Mouse (Mus musculus) spleen, postnatal 14 days (tissue): ENCODE measurements around the gene Rabl3.

ENCODE experiments used
- DNase-seq, 2 experiments: peaks; one replicate each; pipeline ENCODE4 v3.0.0; 2021 to 2022; ENCODE audit warnings: low spot score in 2 of 2

Gene Rabl3

DNA sequence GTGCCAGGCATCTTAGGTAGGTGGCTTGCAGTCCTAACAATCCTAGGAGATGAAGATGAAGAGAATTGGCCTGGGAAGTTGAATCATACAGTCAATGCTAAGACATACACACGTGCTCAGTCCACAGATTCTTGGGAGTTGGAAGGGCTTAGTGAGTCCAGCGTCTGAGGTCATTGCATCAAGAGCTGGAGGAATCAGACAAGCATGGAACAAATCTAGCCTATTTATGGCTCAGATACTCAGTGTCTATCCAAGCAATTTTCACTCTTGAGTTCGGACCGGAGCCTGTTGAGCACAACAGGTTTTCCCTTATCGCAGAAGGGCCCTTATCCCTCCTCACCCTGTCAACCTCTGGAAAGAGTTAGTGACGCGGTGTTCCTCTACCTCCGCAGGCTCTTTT is 51.9 kb downstream of the Rabl3 start:
- no peak for DNase-seq

DNA sequence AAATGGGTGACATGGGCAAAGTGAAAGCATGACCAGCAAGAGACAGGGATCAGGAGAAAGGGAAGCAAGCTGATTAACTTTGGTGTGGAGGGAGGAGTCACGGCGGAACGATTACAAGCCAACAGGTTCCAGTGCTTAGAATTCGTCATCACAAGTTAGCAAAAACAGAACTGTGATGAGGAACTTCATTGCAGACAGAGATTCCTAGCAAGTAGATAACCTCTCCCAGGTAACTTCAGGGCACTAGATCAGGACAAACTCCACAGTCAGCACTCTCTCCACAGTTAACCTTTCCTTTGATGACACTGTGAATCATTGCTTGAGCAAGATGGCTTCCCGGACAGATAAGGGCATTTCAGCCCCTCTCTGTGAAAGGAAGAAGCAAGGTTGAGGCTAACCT is 57.7 kb downstream of the Rabl3 start:
- DNase-seq = no peak

DNA sequence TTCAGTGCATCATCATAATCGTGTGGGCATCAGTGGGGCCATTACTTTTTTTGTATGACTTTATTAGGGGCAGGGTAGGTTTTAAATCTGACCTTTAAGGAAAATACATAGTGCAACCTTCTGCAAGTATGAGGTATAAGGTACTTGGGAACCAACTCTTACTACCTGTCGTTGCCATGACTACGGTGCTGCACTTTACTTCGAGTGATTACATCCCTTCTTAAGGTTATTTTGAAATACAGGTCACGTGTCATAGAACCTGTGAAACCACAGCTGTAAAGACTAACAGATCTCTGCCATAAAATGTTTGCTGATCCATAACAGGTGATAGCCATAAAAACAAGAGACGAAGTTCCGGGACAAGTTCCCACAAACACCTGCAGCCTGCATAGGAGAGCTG is 58.8 kb downstream of the Rabl3 start:
- DNase-seq = no peak

DNA sequence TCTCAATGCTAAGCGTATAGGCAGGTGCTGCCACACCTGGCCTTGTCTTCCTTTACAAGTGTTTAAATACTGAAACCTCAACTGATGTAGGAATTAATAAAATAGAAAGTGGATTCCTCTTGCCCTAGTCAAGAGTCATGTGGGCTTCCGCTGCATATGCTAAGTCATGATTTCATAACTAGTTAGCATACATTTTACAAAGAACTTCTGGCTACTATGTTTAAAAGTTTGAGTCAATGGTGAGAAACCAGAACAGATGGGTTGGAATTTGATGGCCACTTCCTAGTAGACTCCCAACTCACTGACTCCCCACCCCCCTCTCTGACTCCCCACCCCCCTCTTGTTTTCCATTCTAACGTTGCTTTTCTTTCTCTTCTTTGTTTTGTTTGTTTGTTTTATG is 59.6 kb downstream of the Rabl3 start:
- no peak for DNase-seq

DNA sequence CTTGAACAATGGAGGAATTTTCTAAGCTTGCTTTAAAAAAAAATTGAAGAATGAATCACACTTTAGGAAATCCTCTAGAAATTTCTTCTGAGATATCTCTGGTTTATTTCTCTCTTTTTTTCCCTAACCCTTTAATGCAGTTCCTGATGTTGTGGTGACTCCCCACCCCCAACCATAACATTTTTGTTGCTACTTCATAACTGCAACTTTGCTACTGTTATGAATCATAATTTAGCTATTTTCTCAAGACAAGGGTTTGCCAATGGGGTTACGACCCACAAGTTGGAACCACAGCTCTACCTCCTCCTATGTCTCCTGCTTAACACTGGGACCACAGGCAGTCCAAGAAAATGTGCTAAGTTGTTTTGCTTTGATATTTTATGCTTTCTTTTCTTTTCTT is 63.7 kb downstream of the Rabl3 start:
- DNase-seq = no peak

DNA sequence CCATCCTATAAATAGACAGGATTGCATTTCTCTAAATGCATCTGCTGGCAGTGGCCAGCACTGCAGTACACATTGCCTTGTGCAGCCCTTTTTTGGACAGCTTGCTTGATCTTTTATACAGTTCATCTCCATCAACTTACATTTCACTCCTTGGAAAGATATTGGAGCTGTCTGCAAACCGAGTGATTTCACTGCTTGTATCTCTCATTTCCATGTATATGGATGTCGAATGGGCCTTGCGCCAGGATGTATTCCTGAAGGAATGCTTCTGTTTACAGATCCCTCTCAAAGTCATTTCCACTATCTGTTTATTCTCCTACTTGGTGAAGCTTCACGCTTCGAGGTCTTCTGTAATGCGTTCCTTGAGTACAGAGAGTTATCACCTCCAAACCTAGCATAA is 64.6 kb downstream of the Rabl3 start:
- no peak for DNase-seq

DNA sequence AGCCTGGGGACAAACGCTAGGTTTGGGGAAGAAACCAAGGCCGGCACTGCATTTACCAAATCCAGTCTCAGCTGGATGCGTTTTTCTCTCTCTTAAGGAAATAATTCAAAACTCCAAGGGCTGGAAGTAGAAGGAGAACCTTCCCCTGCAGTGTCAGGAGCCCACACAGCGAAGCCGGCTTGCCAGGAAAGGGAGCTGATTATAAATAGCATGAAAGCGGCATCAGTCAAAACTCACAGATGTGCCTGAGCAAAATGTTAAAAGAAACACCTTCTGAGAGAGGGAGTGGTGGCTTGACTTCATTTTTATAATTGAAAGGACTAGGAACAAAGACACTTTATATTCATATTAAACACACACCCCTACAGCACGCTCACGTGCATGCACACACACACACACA is 70.6 kb downstream of the Rabl3 start:
- DNase-seq = no peak

DNA sequence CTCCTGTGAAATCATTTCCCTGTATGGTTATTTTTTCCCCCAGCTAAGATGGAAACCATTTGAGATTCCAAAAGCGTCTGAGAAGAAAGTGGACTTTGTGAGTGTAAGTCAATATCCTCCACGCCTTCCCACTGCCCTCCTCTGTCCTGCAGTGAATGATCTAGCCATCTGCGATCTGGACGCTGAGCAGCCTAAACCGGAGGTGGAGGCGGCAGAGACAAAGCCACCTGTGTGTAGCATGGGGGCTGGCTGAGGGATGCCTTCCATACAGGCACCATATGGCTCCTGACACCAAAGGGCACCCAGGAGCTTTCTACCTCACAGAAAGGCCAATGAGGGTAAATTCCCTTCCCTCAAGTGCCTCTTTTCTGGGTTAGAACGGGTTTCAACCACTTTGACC is 71.4 kb downstream of the Rabl3 start:
- DNase-seq = no peak

DNA sequence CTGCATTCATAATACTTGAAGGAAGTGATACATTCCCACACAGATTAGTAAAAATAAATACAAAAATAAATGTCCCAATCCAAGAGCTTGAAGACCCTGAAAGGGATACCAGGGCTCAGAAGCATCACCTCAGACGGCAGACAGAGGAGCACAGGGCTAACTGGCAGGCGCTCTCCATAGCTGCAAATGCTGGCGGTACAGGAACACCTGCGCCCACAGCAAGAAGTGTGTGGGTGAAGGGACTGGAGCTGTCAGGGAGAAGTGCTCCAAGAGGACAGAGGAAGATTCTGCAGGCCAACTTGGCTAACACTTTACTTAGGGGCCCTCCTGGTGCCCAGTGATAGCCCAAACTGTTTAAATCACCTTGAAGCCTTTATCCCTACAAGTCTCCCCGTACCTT is 72.3 kb downstream of the Rabl3 start:
- DNase-seq = no peak

DNA sequence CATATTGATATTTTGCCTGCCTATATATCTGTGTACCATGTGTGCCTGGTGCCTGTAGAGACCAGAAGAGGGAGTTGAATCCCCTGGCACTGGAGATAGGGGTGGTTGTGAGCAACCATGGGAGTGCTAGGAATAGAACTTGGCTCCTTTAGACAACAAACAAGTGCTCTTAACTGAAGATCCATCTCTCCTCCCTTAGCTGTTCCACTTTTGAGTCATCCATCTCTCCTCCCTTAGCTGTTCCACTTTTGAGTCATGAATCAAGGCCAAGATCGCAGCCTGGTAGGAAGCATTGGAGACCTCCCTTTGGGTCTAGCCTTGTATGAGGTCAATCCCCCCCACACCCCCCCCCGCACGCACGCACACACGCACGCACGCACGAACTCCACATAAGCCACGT is 74.9 kb downstream of the Rabl3 start:
- no peak for DNase-seq

DNA sequence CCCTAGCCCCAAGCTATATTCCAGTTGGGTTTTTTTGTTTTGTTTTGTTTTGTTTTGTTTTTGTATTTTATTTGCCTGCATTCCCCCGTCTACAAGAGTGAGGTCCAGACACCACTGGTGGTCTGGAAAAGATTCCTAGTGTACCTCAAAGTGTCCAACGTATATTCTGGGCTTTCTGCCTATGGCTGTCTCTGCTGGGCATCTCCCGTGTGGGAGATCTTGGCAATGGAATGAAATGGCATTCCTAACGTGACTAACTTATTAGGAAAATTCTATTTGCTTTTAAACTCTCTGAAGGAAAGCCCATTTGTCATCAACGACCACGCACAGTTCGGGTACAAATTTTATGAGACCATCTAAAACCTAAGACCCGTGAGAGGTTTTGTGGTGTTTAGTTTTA is 75.7 kb downstream of the Rabl3 start:
- no peak for DNase-seq

DNA sequence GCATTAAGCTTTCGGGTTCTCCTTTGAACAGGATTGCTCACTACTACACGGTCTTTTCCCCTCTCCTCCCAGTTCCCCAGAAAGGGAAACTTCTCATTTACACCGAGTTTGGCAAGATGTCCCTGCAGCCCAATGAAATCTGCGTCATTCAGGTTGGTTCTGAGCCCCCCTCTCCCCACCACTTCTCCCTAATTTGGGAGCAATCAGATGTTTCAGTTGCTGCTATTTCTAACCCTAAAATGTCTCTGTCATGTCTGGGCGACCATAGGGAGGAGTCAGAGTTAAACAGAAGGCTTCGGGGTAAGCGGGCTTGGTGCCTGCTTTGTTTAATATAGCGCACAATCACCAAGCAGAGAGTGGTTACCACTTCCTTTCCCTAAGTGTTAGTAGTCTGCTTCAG is 76.4 kb downstream of the Rabl3 start:
- DNase-seq = no peak

DNA sequence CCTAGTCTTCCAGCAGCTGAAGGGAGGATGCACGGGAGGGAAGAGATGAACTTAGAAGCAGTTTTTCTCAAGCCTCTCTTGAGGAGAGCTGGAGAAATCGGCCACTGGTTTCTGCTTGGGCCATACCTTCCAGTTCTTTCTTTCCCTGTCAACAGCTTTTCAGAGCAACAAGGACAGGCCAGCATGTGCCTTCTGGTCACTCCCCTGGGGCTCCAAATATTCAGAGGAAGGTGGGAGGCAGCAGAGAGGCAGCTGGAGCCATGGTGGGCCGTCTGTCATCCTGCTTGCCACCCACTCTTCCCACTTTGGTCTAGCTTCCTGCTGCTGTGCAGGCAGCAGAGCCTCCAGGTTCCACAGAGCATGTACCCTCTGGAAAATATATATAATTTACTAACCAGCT is 78.0 kb downstream of the Rabl3 start:
- no peak for DNase-seq
